Mouse (Mus musculus) heart, postnatal 25 days (tissue): Measurements from ENCODE around the gene Gorasp1. TPM values are rescaled to one million over a fixed set of nuclear protein-coding genes. Genes with fewer than 3 reads are reported as not detected.

Source experiments
- DNase-seq: peaks from one replicate; pipeline ENCODE4 v3.0.0; 2022; ENCODE audit warnings: low spot score
- intact Hi-C: fragments of 180-260 bp; cut with DNase I; formaldehyde crosslinking; loops from one replicate; pipeline ENCODE4 v1.15.1; 2025
- total RNA-seq, 2 experiments: library from RNA; stranded (reverse); gene quantifications; 2 replicates each; pipeline ENCODE4 v1.2.3; 2021

Gene Gorasp1
- 10 to 100 TPM; 28.1 to 31.5 TPM for total RNA-seq

GRCm38 (mm10) chr9:119937005-119937773 lies at the start of gene Gorasp1, which contains the start of gene Ttc21a:
Gene Gorasp1, minus strand, starts transcription at chr9:119937565.
Gene Ttc21a, plus strand, starts transcription at chr9:119937606.
- peak; percentile 87 for DNase-seq
- intact Hi-C loops: loop anchor here (2.0 kb wide), 1 partner anchor 42 kb away; the partner anchor contains the start of gene Wdr48

GRCm38 (mm10) chr9:119985881-119986574 lies 48.7 kb upstream of the Gorasp1 start:
- intact Hi-C loops: loop anchor here (2.0 kb wide), 1 partner anchor 15 kb away; no protein-coding TSS in a partner anchor
- no peak for DNase-seq

- no peak for DNase-seq
- intact Hi-C loops: loop anchor here (2.0 kb wide), 1 partner anchor 16 kb away; no protein-coding TSS in a partner anchor
Measured at GRCm38 (mm10) chr9:119984536-119985011, 47.2 kb upstream of the Gorasp1 start, which contains the start of gene Csrnp1. Gene Csrnp1, minus strand, starts transcription at chr9:119984658.

- DNase-seq: peak; percentile 90
- intact Hi-C loops: loop anchor here (2.0 kb wide), 3 partner anchors 17 to 27 kb away; no protein-coding TSS in a partner anchor
Measured at GRCm38 (mm10) chr9:119983585-119984535, 46.5 kb upstream of the Gorasp1 start.

GRCm38 (mm10) chr9:119982956-119983551 lies 45.7 kb upstream of the Gorasp1 start:
- intact Hi-C loops: loop anchor here (2.0 kb wide), 2 partner anchors 18 to 28 kb away; no protein-coding TSS in a partner anchor
- DNase-seq: peak; percentile 53

GRCm38 (mm10) chr9:119982241-119982811 lies 45.0 kb upstream of the Gorasp1 start:
- intact Hi-C loops: loop anchor here (2.0 kb wide), 2 partner anchors 18 to 28 kb away; no protein-coding TSS in a partner anchor
- DNase-seq: peak; percentile 52

GRCm38 (mm10) chr9:119981183-119982179 lies 44.1 kb upstream of the Gorasp1 start:
- intact Hi-C loops: loop anchor here (2.0 kb wide), 2 partner anchors 17 to 29 kb away; no protein-coding TSS in a partner anchor
- peak; percentile 87 for DNase-seq

GRCm38 (mm10) chr9:119980770-119981182 lies 43.4 kb upstream of the Gorasp1 start:
- no peak for DNase-seq
- intact Hi-C loops: no loop called here

- no peak for DNase-seq
- intact Hi-C loops: no loop called here
Measured at GRCm38 (mm10) chr9:119979749-119980148, 42.4 kb upstream of the Gorasp1 start.

- no peak for DNase-seq
- intact Hi-C loops: no loop called here
Measured at GRCm38 (mm10) chr9:119978811-119979441, 41.6 kb upstream of the Gorasp1 start.

GRCm38 (mm10) chr9:119978151-119978810 lies 40.9 kb upstream of the Gorasp1 start:
- intact Hi-C loops: no loop called here
- DNase-seq: no peak

GRCm38 (mm10) chr9:119977557-119978060 lies 40.2 kb upstream of the Gorasp1 start:
- DNase-seq: no peak
- intact Hi-C loops: no loop called here

GRCm38 (mm10) chr9:119976704-119977556 lies 39.6 kb upstream of the Gorasp1 start:
- no peak for DNase-seq
- intact Hi-C loops: no loop called here

- intact Hi-C loops: no loop called here
Measured at GRCm38 (mm10) chr9:119975286-119975685, 37.9 kb upstream of the Gorasp1 start.

GRCm38 (mm10) chr9:119974609-119975008 lies 37.2 kb upstream of the Gorasp1 start:
- no peak for DNase-seq
- intact Hi-C loops: no loop called here

More at GRCm38 (mm10) chr9:119975286-119975685, 37.9 kb upstream of the Gorasp1 start:
- no peak for DNase-seq
